Mouse (Mus musculus) CH12.LX (cell line): Measurements from ENCODE around the gene Oxtr. TPM values are rescaled to one million over a fixed set of nuclear protein-coding genes. Genes with fewer than 3 reads are reported as not detected.

ENCODE experiments used
- DNase-seq: peaks from one replicate; pipeline ENCODE4 v3.0.0-alpha.2; 2013; ENCODE audit errors: extremely low read depth
- H3K27ac ChIP-seq: 2 replicates; pipeline ENCODE4 v1.5.1; 2012; ENCODE audit warnings: low read depth, mild to moderate bottlenecking, control low read depth, moderate library complexity; ENCODE audit not compliant: insufficient read depth
- H3K27me3 ChIP-seq: replicated peaks from 2 replicates; pipeline ENCODE3; 2012; ENCODE audit warnings: inconsistent platforms
- H3K36me3 ChIP-seq, 2 experiments: replicated peaks in 1 of 2; 2 replicates each; pipeline versions ENCODE3 to v1.6.1; 2012; ENCODE audit warnings: inconsistent platforms in 1 of 2, low read length in 1 of 2, mild to moderate bottlenecking in 1 of 2, mixed read lengths in 1 of 2, moderate library complexity in 1 of 2; ENCODE audit not compliant: control insufficient read depth in 1 of 2, insufficient read depth in 1 of 2
- H3K4me1 ChIP-seq, 2 experiments: 2 replicates each; pipeline ENCODE4 v1.6.1; 2012; ENCODE audit warnings: inconsistent platforms in 1 of 2, moderate library complexity in 1 of 2; ENCODE audit not compliant: insufficient read depth in 2 of 2, control insufficient read depth in 1 of 2
- H3K4me2 ChIP-seq: 2 replicates; pipeline ENCODE4 v1.6.1; 2012; ENCODE audit warnings: low read depth, mild to moderate bottlenecking, control low read depth; ENCODE audit not compliant: poor library complexity, insufficient read depth, severe bottlenecking
- H3K4me3 ChIP-seq, 3 experiments: fragments of 150-350 bp in 1 of 3; sonication (generic) in 1 of 3; replicated peaks in 1 of 3; 2 replicates each; pipeline versions ENCODE3 to v1.5.1; 2011 to 2012; ENCODE audit warnings: low read depth in 2 of 3, low read length in 2 of 3, mild to moderate bottlenecking in 2 of 3, moderate library complexity in 2 of 3, control low read depth in 1 of 3, improper control_type of control experiment in 1 of 3, inconsistent platforms in 1 of 3, mixed read lengths in 1 of 3; ENCODE audit not compliant: poor library complexity in 1 of 3
- H3K79me2 ChIP-seq: replicated peaks from 2 replicates; pipeline ENCODE4 v1.6.1; 2012; ENCODE audit warnings: mild to moderate bottlenecking, moderate library complexity; ENCODE audit not compliant: control insufficient read depth, poor library complexity, insufficient read depth, severe bottlenecking; ENCODE audit errors: extremely low read depth
- H3K9ac ChIP-seq: 2 replicates; pipeline ENCODE4 v1.6.1; 2012; ENCODE audit warnings: low read depth, mild to moderate bottlenecking, control low read depth, moderate library complexity; ENCODE audit not compliant: insufficient read depth
- H3K9me3 ChIP-seq: replicated peaks from 2 replicates; pipeline ENCODE3; 2012; ENCODE audit warnings: low read length, inconsistent platforms, mixed read lengths
- CHD1 ChIP-seq: IDR thresholded peaks from 2 replicates; pipeline ENCODE4 v1.6.1; 2012; ENCODE audit warnings: low read depth, low read length, improper control_type of control experiment, inconsistent platforms
- CHD2 ChIP-seq: IDR thresholded peaks from 2 replicates; pipeline ENCODE4 v1.6.1; 2011; ENCODE audit warnings: low read length, improper control_type of control experiment
- CTCF ChIP-seq, 2 experiments: IDR thresholded peaks in 1 of 2; conservative IDR thresholded peaks in 1 of 2; 2 replicates each; pipeline ENCODE4 v1.5.1; 2011 to 2012; ENCODE audit warnings: low read depth in 2 of 2, low read length in 2 of 2, improper control_type of control experiment in 1 of 2, inconsistent platforms in 1 of 2, mild to moderate bottlenecking in 1 of 2, moderate library complexity in 1 of 2
- E2F4 ChIP-seq: IDR thresholded peaks from 2 replicates; pipeline ENCODE4 v1.6.1; 2011; ENCODE audit warnings: low read depth, low read length, improper control_type of control experiment; ENCODE audit not compliant: insufficient replicate concordance
- ELF1 ChIP-seq: IDR thresholded peaks from 2 replicates; pipeline ENCODE4 v1.6.1; 2014; ENCODE audit warnings: low read depth, mild to moderate bottlenecking, inconsistent platforms, low read length, improper control_type of control experiment
- ETS1 ChIP-seq: conservative IDR thresholded peaks from 2 replicates; pipeline ENCODE4 v1.6.1; 2012; ENCODE audit warnings: low read depth, mild to moderate bottlenecking, inconsistent platforms, low read length, improper control_type of control experiment, moderate library complexity
- HCFC1 ChIP-seq: IDR thresholded peaks from 2 replicates; pipeline ENCODE4 v1.6.1; 2012; ENCODE audit warnings: low read depth, mild to moderate bottlenecking, inconsistent platforms, low read length, improper control_type of control experiment
- IRF4 ChIP-seq: IDR thresholded peaks from 2 replicates; pipeline ENCODE4 v1.6.1; 2014; ENCODE audit warnings: low read depth, mild to moderate bottlenecking, inconsistent platforms, low read length, improper control_type of control experiment
- JUN ChIP-seq: IDR thresholded peaks from 2 replicates; pipeline ENCODE4 v1.6.1; 2011; ENCODE audit warnings: low read depth, mild to moderate bottlenecking, low read length, improper control_type of control experiment, moderate library complexity; ENCODE audit not compliant: insufficient read depth
- MAFK ChIP-seq: IDR thresholded peaks from 2 replicates; pipeline ENCODE4 v1.6.1; 2011; ENCODE audit warnings: low read length, improper control_type of control experiment; ENCODE audit not compliant: insufficient replicate concordance
- MAX ChIP-seq: IDR thresholded peaks from 2 replicates; pipeline ENCODE4 v1.6.1; 2011; ENCODE audit warnings: low read length, improper control_type of control experiment
- MAZ ChIP-seq: IDR thresholded peaks from 2 replicates; pipeline ENCODE4 v1.6.1; 2012; ENCODE audit warnings: low read depth, mild to moderate bottlenecking, inconsistent platforms, low read length, improper control_type of control experiment, moderate library complexity
- MEF2A ChIP-seq: IDR thresholded peaks from 2 replicates; pipeline ENCODE4 v1.6.1; 2014; ENCODE audit warnings: low read depth, mild to moderate bottlenecking, inconsistent platforms, low read length, improper control_type of control experiment, borderline replicate concordance
- MXI1 ChIP-seq: IDR thresholded peaks from 2 replicates; pipeline ENCODE4 v1.6.1; 2011; ENCODE audit warnings: mild to moderate bottlenecking, low read depth, low read length, improper control_type of control experiment
- POLR2A ChIP-seq: IDR thresholded peaks from 2 replicates; pipeline ENCODE4 v1.6.1; 2011; ENCODE audit warnings: low read depth, mild to moderate bottlenecking, improper control_type of control experiment, low read length
- POLR2AphosphoS2 ChIP-seq: IDR thresholded peaks from 2 replicates; pipeline ENCODE4 v1.6.1; 2011; ENCODE audit warnings: low read depth, low read length, improper control_type of control experiment
- RAD21 ChIP-seq: IDR thresholded peaks from 2 replicates; pipeline ENCODE4 v1.6.1; 2011; ENCODE audit warnings: low read depth, mild to moderate bottlenecking, low read length, improper control_type of control experiment, moderate library complexity
- RCOR1 ChIP-seq: conservative IDR thresholded peaks from 2 replicates; pipeline ENCODE4 v1.6.1; 2012; ENCODE audit warnings: low read depth, mild to moderate bottlenecking, inconsistent platforms, low read length, improper control_type of control experiment
- UBTF ChIP-seq: IDR thresholded peaks from 2 replicates; pipeline ENCODE4 v1.6.1; 2012; ENCODE audit warnings: low read depth, mild to moderate bottlenecking, inconsistent platforms, low read length, improper control_type of control experiment, moderate library complexity
- USF1 ChIP-seq: IDR thresholded peaks from 2 replicates; pipeline ENCODE4 v1.6.1; 2014; ENCODE audit warnings: low read depth, mild to moderate bottlenecking, inconsistent platforms, low read length, improper control_type of control experiment
- USF2 ChIP-seq: conservative IDR thresholded peaks from 2 replicates; pipeline ENCODE4 v1.6.1; 2011; ENCODE audit warnings: low read depth, low read length, improper control_type of control experiment
- ZC3H11A ChIP-seq: IDR thresholded peaks from 2 replicates; pipeline ENCODE4 v1.6.1; 2012; ENCODE audit warnings: low read depth, mild to moderate bottlenecking, inconsistent platforms, low read length, improper control_type of control experiment
- ZKSCAN1 ChIP-seq: IDR thresholded peaks from 2 replicates; pipeline ENCODE4 v1.6.1; 2012; ENCODE audit warnings: low read depth, inconsistent platforms, low read length, improper control_type of control experiment, borderline replicate concordance
- ZMIZ1 ChIP-seq: IDR thresholded peaks from 2 replicates; pipeline ENCODE4 v1.6.1; 2012; ENCODE audit warnings: low read depth, mild to moderate bottlenecking, inconsistent platforms, low read length, improper control_type of control experiment
- ZNF384 ChIP-seq: IDR thresholded peaks from 2 replicates; pipeline ENCODE4 v1.6.1; 2012; ENCODE audit warnings: low read depth, low read length, improper control_type of control experiment, inconsistent platforms
- dilution Hi-C: fragments of 300-500 bp; cut with MboI; formaldehyde crosslinking; loops from 2 replicates; pipeline ENCODE4 v1.14.3; 2020; ENCODE audit warnings: low sequenced_read_pairs; ENCODE audit not compliant: extremely low pct_unique_long_range_greater_than_20kb, extremely low pct_ligation_motif_present
- in situ Hi-C: fragments of 300-500 bp; cut with MboI; formaldehyde crosslinking; loops from 3 replicates; pipeline ENCODE4 v1.14.3; 2019; ENCODE audit warnings: low sequenced_read_pairs, low pct_ligation_motif_present, low pct_unique_long_range_greater_than_20kb, mixed read lengths
- polyA plus RNA-seq: library from polyadenylated mRNA; unstranded; fragments of >175 nt; gene quantifications from 2 replicates; pipeline ENCODE4 v1.2.1, GENCODE M21; 2012; ENCODE audit warnings: low read depth; ENCODE audit not compliant: insufficient read length
- total RNA-seq, 2 experiments: library from RNA; depleted of rRNA; stranded (reverse); fragments of 300-350 nt in 1 of 2; fragments of >200 nt in 1 of 2; gene quantifications; 2 replicates each; pipeline ENCODE4 v1.2.3; 2012 to 2014

The Oxtr gene
- total and polyA plus RNA-seq, 3 experiments: not detected

- Histone ChIP-seq H3K4me3 (no peak overlapping the region), H3K36me3 (no peaks in the 10 kb centered on the region), H3K27me3 (peaks cover 20% of the 10 kb centered on the region), H3K27ac (no peak overlapping the region), H3K9me3 (no peaks in the 10 kb centered on the region), H3K4me1 (peaks cover 0 to 6% of the 10 kb centered on the region in 2 experiments; a peak in 1 of 4 replicates), H3K4me2 (no peak overlapping the region), H3K9ac (no peak overlapping the region), H3K79me2 (no peaks in the 10 kb centered on the region)
- dilution Hi-C loops: no loop called here
- no peak for DNase-seq
- no peak for TF ChIP-seq RAD21
- no peak for TF ChIP-seq POLR2AphosphoS2
- no peak for TF ChIP-seq USF2
- no peak for TF ChIP-seq JUN
- no peak for TF ChIP-seq ETS1
- TF ChIP-seq ZMIZ1: no peak
- no peak for TF ChIP-seq ZKSCAN1
- no peak for TF ChIP-seq ZC3H11A
- no peak for TF ChIP-seq ELF1
- no peak for TF ChIP-seq POLR2A
- no peak for TF ChIP-seq IRF4
- TF ChIP-seq USF1: no peak
- no peak for TF ChIP-seq CHD1
- in situ Hi-C loops: no loop called here
These were observed 26.4 kb downstream of the Oxtr start for GRCm38 (mm10) chr6:112463331-112463730.

DNA sequence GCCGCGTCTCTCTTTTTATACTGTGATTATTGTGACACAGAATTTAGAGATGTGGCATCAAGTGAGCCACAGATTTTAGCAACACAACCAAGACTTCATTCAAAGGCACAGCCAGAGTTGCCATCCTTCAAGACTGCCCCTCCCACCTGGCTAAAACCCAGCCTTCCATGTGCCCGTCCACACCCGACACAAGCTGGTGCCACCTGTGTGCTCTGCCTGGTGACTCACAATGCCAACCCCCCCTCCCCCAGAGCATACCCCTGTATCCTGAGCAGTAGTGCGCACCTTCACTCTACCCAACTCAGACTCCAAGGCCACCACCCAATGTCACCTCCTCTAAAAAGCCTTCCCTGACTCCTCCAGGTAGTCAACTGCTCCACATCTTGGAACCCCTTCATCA, 28.3 kb downstream of the Oxtr start:
- Histone ChIP-seq H3K9ac (no peak overlapping the region), H3K27ac (no peak overlapping the region), H3K4me1 (peaks cover 0 to 6% of the 10 kb centered on the region in 2 experiments; a peak in 1 of 4 replicates), H3K4me3 (no peak overlapping the region), H3K4me2 (no peak overlapping the region), H3K9me3 (no peaks in the 10 kb centered on the region), H3K79me2 (no peaks in the 10 kb centered on the region), H3K27me3 (peaks cover 28% of the 10 kb centered on the region), H3K36me3 (no peaks in the 10 kb centered on the region)
- DNase-seq: no peak
- dilution Hi-C loops: no loop called here
- in situ Hi-C loops: no loop called here
- TF ChIP-seq USF2 (no peak), CTCF (conservative IDR thresholded peaks at IDR 0.05 in 1 of 2, IDR thresholded peaks at IDR 0.05 in 1 of 2; ENCODE audit: low read depth in 2 of 2, low read length in 2 of 2) (no peak), POLR2A (no peak), ZNF384 (no peak), USF1 (no peak), CHD1 (no peak), MAFK (no peak), MAZ (no peak), JUN (no peak), MXI1 (no peak), UBTF (no peak), HCFC1 (no peak), MEF2A (no peak), RCOR1 (no peak), MAX (no peak), E2F4 (no peak), IRF4 (no peak), ELF1 (no peak), CHD2 (no peak)
